Mouse (Mus musculus) cortical plate, adult 2 months (tissue): ENCODE measurements around the gene Ubqln4. TPM values are rescaled to one million over a fixed set of nuclear protein-coding genes. Genes with fewer than 3 reads are reported as not detected.

ENCODE experiments used
- H3K27ac ChIP-seq: fragments of 200-500 bp; 2 replicates; pipeline ENCODE4 v1.5.1; 2012; ENCODE audit warnings: low read length, control low read depth, inconsistent platforms; ENCODE audit not compliant: insufficient read depth
- H3K4me1 ChIP-seq: fragments of 200-500 bp; 2 replicates; pipeline ENCODE4 v1.6.1; 2011; ENCODE audit warnings: low read length; ENCODE audit not compliant: control insufficient read depth, insufficient read depth
- H3K4me3 ChIP-seq: fragments of 200-500 bp; 2 replicates; pipeline ENCODE4 v1.5.1; 2011; ENCODE audit warnings: mild to moderate bottlenecking, low read length, control low read depth; ENCODE audit not compliant: insufficient read depth
- CTCF ChIP-seq: fragments of 200-500 bp; IDR thresholded peaks from 2 replicates; pipeline ENCODE4 v1.5.1; 2011; ENCODE audit warnings: mild to moderate bottlenecking, control low read depth, low read length; ENCODE audit not compliant: insufficient read depth; ENCODE audit errors: extremely low read depth
- POLR2A ChIP-seq: fragments of 200-500 bp; IDR thresholded peaks from 2 replicates; pipeline ENCODE4 v1.6.1; 2011; ENCODE audit warnings: mild to moderate bottlenecking, low read length, control low read depth; ENCODE audit not compliant: insufficient read depth; ENCODE audit errors: extremely low read depth
- polyA plus RNA-seq: library from polyadenylated mRNA; depleted of rRNA; stranded (reverse); fragments of >200 nt; gene quantifications from 2 replicates; pipeline ENCODE4 v1.2.3, GENCODE M21; 2012

Ubqln4 gene
- polyA plus RNA-seq, 1 experiment, result 103 TPM

DNA sequence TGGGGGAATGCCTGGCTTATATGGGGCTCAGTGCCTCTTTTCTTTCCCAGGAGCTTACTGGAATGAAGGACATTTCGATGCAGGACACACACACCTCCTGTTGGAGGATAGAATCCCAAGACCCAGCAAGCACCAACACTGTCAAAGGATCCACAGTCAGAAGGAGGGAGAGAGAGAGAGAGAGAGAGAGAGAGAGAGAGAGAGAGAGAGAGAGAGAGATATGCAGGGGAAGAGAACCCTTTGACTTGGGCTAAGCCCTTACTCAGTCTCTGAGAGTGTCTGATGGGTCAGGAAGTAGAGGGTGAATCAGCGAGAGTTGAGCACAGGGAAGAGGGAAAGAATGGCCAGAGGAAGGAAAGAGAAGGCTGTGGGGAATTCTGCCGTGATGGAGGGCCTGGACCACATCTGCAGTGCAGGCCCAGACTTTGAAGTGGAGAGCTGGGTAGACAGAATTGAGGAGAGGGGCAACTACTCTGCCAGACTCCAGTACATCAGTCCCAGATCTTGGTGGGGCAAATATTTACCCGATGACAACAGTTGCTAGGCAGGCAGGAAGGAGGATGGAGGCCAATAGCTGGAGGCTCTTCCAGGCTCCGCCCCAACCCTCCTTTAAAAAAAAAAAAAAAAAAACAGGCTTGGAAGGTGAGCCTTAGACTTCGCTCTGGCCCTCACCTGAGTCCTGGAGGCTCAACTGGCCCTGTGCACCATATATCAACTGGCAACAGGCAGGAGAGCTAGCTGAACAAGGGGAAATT lies 41.2 kb upstream of the Ubqln4 start:
- Histone ChIP-seq H3K27ac (no peak overlapping the region), H3K4me3 (no peak overlapping the region), H3K4me1 (no peaks in the 10 kb centered on the region)
- no peak for TF ChIP-seq POLR2A
- no peak for TF ChIP-seq CTCF

DNA sequence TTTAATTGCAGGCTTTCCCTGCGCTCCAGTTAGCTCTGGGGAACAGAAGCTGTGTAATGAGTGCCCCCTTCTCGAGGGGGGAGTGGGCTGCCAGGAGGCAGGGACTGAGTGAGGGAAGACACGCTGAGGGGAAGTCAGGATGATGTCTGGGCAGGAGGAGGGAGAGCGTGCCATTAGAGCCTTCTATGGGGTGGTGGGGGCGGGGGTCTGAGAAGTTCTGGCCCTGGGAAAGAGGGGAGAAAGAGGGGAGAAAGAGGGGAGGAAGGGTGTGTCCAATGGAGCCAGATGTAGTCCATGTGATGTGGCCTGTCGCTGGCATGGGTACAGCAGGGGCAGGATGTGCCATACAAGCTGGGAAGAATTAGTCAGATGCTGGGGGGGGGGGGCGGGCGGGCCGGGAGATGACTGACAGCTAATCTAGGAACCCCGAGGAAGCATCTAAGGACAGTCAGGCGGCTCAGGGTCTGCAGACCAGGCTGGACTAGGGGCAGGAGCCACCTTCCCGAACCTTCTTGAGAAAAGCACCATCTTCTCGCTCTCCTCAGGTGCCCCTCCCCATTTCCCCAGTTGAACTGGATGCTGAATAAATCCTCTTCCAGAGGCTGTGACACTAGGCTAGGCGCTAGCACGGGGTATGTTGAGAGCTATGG lies 40.5 kb upstream of the Ubqln4 start:
- H3K27ac ChIP-seq, result no peak overlapping the region
- TF ChIP-seq POLR2A (no peak), CTCF (no peak)

DNA sequence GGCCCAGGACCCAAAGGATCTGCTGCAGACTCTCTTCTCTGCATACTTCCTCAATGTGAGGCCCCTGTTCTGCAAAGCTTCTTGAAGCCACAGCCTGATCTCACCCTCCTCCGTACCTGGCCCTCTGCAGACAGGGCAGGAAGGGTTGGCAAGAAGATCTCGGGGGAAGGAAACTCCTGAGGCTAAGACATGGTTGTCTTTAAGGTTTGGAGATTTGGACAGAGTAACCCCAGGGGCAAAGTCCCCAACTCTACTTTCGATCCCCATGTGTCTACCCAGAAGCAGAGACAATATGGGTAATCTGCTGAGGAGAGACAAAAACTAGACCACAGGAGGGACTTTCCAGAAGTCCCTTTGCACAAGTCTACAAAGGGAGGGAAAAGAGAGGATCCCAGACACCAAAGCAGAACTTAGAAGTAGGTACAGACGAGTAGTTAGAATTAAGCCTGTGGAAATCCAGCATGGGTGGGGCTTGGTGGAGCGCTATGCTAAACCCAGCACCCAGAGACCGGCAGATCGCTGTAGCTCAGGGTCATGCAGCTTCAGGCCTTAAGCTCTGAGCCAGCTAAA lies 39.9 kb upstream of the Ubqln4 start:
- Histone ChIP-seq H3K4me1 (no peaks in the 10 kb centered on the region), H3K4me3 (no peak overlapping the region), H3K27ac (no peak overlapping the region)
- TF ChIP-seq POLR2A (no peak), CTCF (no peak)

More for the DNA sequence above, 40.5 kb upstream of the Ubqln4 start:
- Histone ChIP-seq H3K4me1 (no peaks in the 10 kb centered on the region), H3K4me3 (no peak overlapping the region)

DNA sequence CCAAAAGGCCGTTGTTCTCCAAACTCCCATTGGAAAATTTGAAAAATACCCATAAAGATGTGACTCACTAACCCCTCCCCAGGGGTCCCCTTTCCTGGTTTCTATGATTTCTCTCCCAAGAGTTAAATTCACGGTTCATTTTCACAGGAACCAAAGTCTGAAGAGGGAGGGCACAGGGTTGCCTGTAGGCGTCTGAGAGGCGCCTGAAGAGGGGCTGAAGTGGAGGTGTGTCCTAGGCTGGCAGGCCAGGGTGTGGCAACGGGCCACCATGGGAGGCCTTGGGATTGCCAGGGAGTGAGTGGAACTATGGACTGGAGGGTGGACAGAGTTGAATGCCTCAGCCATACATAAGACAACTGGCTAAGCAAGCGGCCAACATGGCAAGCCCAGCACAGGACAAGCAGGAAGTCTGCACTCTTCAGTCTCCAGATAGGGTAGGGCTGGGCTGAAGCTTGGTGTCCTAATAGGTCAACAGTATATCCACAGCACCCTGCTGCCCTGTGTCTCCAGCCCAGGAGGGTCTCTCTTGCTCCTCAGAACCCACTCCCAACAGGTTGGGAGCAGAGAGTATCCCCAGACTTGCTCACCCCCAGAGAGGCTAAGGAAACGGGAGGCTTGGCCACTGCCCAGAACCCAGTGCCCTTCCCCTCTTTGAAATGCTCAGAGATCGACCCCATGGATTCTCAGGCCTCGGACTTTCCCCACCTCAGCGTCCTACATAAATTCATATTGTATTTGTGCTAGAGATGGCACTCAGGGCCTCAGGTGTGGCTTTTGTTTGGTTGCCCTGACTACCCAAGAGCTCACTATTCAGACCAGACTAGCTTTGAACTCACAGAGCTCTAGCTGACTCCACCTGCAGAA lies 39.1 kb upstream of the Ubqln4 start:
- Histone ChIP-seq H3K27ac (no peak overlapping the region), H3K4me3 (no peak overlapping the region), H3K4me1 (no peaks in the 10 kb centered on the region)
- TF ChIP-seq POLR2A (no peak), CTCF (no peak)

DNA sequence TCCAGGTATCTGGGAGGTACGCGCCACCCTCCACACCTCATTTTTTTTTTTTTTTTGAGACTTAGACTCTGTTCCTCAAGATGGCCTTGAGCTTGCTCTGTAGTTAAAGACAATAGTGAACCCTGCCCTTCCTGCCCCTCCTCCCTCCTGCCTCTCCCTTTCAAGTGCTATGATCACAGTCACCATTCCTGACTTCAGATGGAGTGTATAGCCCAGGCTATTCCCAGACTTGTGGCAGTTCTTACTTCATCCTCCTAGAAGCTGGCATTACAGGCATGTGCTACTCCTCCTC lies 38.5 kb upstream of the Ubqln4 start:
- H3K27ac ChIP-seq, result no peak overlapping the region
- no peaks in the 10 kb centered on the region for H3K4me1 ChIP-seq
- TF ChIP-seq CTCF (no peak), POLR2A (no peak)
- H3K4me3 ChIP-seq, result no peak overlapping the region

DNA sequence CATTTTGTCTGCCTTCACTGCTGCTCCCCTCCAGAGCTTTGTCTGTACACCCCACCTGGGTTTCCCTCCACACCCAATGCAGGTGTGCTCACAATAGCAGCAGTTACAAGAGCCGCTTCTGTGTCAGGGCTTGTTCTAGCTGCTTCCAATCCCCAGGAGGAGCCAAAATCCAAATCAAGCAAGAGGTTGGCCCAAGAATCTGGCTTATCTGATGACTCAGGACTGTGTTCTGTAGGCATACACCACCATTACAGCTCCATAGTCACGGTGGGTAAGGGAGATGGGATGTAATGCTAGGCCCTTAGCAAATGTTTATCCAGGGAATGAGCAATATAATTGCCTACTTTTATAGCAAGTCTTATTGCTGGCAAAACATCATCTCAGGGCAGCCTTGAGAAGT lies 37.2 kb upstream of the Ubqln4 start:
- Histone ChIP-seq H3K4me3 (no peak overlapping the region), H3K4me1 (no peaks in the 10 kb centered on the region), H3K27ac (no peak overlapping the region)
- no peak for TF ChIP-seq CTCF
- TF ChIP-seq POLR2A, result no peak

DNA sequence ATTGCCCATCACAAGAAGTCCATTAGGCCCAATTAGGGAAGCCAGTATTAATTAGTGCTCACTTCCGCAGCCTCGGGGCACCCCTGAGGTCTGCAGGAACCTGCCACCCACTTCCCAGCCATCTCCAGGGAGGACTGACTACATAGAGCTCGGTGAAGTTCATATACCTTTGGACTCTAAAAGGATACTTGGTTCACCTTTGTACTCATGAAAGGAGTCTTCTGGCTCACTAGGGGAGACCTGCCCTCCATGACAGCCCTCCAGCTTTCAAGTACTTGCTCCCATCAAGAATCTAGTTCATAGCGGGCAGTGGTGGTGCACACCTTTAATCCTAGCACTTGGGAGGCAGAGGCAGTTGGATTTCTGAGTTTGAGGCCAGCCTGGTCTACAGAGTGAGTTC lies 35.1 kb upstream of the Ubqln4 start:
- no peaks in the 10 kb centered on the region for H3K4me1 ChIP-seq
- TF ChIP-seq POLR2A (no peak), CTCF (no peak)
- H3K4me3 ChIP-seq, result no peak overlapping the region
- no peak overlapping the region for H3K27ac ChIP-seq

DNA sequence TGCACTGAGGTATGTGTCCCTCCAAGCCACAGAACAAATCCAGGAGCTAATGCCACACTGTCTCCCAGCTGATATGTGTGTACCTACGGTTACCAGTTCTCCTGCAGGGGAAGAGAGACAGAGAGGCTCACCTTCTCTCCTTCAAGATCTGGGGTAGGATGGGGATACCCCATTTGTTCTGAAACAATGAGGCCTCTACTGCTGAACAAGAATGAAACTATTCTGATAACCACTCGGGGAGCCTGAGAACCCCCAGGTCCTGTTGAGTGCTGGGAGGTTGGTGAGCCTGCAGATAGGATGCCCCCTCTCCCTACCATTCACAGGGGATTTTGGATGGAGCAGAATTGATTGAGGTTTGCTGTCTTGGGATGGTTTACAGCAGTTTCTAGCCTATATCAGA lies 33.5 kb upstream of the Ubqln4 start:
- Histone ChIP-seq H3K4me1 (no peaks in the 10 kb centered on the region), H3K4me3 (no peak overlapping the region), H3K27ac (no peak overlapping the region)
- TF ChIP-seq CTCF, result no peak
- TF ChIP-seq POLR2A, result no peak

DNA sequence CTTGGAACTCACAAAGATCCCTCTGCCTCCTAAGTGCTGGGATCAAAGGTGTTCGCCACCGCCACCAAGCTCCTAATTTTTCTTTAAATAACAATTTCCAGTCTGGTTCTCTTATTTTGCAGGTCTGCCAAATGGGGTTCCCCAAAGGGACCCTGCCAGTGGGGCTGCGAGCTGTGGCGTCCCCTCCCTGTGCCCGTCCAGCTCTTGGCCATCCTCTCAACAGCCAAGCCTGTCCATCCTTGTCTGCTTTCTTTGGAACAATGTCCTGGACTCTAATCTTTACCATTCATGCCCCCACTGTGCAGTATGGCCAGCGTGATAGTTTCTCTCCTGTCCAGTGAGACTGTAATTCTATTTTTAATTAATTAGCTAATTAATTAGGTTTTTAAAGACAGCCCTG lies 32.4 kb upstream of the Ubqln4 start:
- H3K4me3 ChIP-seq, result no peak overlapping the region
- H3K27ac ChIP-seq, result no peak overlapping the region
- H3K4me1 ChIP-seq, result no peaks in the 10 kb centered on the region
- TF ChIP-seq CTCF, result no peak
- no peak for TF ChIP-seq POLR2A
